Mouse (Mus musculus) lung, adult 2 months (tissue): ENCODE measurements around the gene Vamp3.

Experiments used
- CTCF ChIP-seq: fragments of 200-500 bp; IDR thresholded peaks from 2 replicates; pipeline ENCODE4 v1.5.1; 2011; ENCODE audit warnings: mild to moderate bottlenecking, low read length, control low read depth; ENCODE audit not compliant: insufficient read depth
- POLR2A ChIP-seq: fragments of 200-500 bp; IDR thresholded peaks from 2 replicates; pipeline ENCODE4 v1.6.1; 2011; ENCODE audit warnings: low read depth, mild to moderate bottlenecking, control low read depth, low read length, borderline replicate concordance; ENCODE audit errors: extremely low read depth

DNA sequence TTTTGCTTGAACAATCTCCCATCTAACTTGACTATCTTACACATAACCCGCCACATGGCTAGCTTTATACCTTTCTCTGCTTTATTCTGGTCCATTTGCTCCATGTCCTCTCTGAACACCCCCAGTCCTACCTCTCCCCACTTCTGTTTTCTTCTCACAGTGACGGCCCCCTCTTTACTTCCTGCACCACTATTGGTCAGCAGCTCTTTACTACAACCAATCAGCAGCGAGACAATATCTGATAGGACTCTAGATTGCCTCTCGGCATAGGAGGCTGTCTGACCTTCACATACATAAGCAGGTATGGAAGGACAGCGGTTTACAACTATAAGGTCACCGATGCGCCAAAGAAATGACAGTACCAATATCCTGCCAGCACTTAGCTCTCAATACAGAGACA lies 21.2 kb downstream of the Vamp3 start:
- TF ChIP-seq CTCF, result no peak
- no peak for TF ChIP-seq POLR2A
